Mouse (Mus musculus) urinary bladder, adult 2 months (tissue): ENCODE data around the gene Rps6kb2. TPM values are rescaled to one million over a fixed set of nuclear protein-coding genes. Genes with fewer than 3 reads are reported as not detected.

Experiments
- DNase-seq: peaks from one replicate; pipeline ENCODE4 v3.0.0; 2022; ENCODE audit warnings: low spot score
- polyA plus RNA-seq: library from polyadenylated mRNA; depleted of rRNA; stranded (reverse); fragments of >200 nt; gene quantifications from 2 replicates; pipeline ENCODE4 v1.2.3, GENCODE M21; 2012; rRNA removed

The Rps6kb2 gene
- 42.6 and 51.9 TPM in 2 replicates for polyA plus RNA-seq

DNA sequence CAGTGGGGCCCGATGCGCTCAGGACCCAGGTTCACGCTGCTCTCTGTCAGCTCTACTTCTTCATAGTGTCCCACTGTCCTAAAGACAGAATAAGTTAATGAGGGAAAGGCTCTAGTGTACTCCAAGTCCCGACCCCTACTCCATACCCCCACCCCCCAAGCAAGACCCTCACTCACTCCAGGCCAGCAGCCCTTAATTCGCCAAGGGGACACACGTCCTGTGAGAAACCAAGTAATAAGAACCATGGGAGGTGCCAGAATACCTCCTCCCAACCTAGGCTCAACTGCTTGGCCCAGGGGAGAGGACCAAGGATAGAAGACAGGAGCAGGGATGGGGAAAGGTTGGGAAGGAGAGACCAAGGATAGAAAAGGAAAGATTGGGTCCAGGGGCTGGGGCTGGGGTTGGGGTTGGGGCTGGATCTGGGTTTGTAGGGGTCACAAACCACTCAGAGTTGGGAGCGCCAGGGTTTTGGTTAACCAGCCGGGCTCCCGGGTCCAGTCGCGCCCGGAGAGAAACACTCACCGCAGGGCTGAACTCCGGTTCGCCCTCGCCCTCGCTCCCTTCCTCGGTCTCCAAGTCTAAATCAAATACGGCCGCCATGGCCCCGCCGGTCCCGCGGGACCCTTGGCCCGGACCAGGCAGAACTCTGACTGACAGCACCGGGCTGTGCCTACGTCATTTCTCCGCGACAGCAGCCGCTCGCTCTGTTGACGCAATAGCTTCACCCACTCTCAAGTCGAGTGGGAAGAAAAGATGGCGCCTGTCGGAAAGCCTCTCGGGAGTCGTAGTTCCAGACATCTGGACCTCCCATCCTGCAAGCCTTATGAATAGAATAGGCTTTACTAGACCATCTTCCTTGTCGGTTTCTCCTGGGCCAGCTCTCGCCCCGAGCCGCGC is at the start of gene Rps6kb2:
Rps6kb2 (minus strand) TSS at position 709 of the 897 bp plus-strand sequence.
- peak; percentile 94 for DNase-seq

DNA sequence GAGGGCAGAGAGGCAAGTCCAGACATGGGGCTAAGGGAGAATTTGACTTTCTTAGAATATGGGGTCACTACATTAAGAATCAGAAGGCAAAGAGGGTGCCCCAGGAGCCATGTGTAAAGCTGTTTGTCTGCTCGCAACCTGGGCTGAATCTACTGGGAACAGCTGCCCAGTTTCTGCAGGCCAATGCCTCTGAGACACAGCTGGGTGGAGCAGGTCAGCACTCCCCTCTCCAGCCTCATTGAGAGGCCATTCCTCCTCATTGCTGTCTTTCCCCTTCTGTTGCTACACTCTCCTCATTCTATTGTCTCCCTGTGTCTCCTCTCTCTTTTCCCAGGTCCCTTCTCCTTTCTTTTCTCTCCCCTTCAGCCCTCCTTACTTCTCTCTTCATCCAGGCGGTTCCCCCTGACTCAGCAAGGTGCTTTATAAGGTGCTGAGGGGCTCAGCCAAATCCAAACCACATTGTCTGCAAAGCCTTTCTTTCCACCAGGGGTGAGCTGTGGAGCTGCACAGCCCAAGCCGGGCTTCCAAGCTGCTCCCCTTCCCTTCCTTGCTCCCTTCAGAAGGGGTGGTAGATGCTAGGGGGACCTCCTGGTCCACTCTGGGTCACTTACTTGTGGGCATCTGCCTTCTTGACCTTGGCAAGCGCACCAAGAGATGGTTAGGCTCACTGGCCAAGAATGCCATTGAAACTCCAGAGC is 48.9 kb upstream of the Rps6kb2 start:
- DNase-seq: no peak

DNA sequence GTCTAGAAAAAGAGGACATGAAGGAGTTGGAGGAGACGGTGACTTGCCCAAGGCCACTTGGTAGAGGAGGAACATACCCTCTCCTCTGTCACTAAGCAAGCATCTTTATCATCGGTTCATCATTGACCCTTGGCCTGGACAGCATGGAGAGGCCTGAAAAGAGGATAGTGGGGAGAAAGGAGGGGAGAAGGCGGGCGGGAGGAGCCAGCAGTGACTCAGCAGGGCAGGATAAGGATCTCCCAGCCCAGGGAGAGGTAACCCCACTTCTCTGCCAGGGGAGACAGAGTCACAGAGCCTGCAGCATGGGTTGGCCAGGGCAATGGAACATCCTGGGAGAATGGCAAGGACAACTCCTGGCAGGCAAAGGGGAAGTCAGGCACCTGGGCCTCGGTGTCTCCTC is 45.4 kb upstream of the Rps6kb2 start:
- DNase-seq: no peak

DNA sequence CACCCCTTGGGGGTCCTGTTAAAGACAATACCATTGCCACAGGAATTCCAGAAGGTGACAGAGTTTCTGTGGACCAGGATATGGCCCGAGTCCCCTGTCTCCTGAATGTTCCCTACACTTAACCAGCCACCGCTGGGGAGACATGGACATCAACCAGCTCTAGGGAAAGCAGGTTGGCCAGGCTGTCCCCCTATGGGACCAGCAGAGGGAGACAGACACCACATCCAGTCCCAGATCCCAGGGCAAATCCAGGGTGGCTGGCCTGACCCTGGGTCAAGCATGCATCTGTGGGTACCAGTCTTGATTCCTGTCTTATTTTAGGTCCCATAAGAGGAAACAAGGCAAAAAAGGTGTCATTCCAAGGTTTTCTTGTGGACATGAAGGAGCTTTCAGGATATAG is 43.8 kb upstream of the Rps6kb2 start:
- DNase-seq: no peak

DNA sequence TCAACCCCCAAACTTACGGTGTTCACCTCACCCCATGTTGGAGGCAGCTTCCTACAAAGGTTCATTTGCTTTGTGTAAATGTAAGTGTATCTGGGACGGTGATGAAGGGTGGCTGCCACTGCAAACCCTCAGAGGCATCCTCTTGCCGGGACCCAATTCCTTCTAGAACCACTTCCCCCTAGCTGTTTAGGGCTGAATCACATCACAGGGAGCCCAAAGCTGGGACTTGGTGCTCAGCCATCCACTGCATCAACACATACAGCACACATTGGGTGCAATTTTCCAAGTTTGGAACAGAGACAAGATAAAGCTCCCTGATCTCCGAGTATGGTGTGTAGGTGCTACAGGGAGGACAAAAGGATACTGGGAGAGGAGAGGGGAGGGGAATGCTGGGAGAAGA is 41.7 kb upstream of the Rps6kb2 start:
- DNase-seq: no peak

DNA sequence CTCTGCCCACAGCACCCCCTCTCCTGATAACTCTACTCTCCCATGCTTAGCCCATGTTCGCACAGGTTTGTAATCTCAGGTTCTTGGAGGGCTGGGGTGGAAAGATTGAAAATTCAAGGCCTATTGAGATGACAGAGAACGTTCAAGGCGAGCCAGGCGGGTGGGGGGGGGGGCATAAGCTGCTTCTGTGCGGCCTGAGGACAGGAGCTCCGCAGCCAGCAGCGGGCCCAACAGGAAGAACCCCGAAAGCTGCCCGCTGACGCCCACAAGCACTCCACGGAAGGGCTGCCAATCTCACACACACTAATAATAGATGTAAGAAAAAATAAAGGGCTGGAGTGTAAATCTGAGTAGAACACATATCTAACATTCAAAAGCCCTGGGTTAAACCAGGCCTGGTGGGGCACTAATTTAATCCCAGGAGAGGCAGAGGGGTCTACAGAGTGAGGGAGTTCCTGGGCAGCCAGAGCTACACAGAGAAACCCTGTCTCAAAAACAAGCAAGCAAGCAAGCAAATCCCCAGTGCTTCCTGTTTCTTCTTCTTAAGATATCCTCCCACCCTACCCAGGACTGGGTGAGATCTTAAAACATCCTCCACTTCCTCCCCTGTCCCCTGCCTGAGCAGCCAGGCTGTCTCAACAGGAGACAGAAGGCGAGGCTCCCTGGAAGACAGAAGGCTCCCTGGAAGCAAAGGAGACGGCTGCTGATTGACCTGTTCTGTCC is 40.6 kb upstream of the Rps6kb2 start:
- no peak for DNase-seq

DNA sequence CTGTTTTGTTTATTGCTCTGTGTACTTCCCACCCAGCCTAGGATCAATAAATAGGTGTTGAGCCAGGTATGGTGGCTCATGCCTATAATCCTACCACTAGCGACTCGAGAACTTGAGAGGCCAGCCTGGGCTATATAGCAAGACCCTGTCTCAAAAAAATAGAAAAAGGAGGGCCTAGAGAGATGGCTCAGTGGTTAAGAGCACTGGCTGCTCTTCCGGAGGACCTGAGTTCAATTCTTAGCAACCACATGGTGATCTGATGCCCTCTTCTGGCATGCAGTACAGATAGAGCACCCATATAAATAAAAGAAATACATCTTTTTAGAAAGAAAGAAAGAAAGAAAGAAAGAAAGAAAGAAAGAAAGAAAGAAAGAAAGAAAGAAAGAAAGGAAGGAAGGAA is 40.0 kb upstream of the Rps6kb2 start:
- no peak for DNase-seq

DNA sequence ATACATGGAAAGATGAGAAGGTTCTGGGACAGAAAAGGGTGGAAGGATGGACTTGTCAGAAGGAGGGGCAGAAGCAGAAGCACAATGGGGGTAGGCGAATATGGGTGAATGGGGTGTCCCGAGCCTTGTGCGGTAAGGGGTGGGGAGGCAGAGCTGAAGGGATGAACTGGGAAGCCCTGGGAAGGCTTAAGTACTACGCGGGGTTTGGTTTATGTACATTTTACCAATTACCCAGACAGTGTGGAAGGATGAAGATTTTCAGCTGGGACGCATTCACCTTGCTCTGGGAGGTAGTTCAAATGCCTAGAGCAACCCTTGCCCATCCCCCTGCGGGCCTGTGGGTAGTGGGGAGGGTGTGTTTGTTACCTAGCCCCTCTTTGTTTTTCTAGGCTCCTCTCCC is 39.0 kb upstream of the Rps6kb2 start:
- DNase-seq: no peak

DNA sequence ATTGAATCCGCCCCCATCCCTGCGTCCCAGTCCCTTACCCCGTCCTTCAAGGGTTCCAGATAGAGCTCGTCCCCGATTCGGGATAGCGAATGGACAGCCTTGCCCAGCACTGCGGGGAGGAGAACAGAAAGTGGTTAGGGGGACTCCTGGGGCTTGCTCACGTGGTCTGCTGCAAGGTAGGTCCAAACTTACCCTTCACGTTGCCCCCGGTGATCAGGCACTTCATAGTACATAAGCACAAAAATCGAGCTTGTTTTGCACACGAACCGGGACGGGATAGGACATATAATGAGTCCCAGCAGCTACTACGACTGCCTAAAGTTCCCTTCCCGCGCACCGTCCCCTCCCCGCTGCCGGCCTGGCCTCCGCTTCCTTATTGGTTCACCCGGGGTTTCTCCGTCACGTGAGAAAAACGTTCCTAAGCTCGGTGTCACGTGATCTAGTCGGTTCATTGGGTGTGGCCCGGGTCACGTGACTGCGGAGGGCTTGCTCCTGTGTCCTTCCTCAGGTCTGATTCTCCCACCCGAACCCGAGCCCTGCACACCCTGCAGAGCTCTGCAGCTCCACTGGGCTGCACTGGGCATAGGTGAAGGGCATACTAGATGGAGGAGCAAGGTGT is 38.2 kb upstream of the Rps6kb2 start, which contains the start of gene Rad9a:
Rad9a (minus strand) TSS at position 372 of the 619 bp plus-strand sequence.
- DNase-seq: peak; percentile 82

DNA sequence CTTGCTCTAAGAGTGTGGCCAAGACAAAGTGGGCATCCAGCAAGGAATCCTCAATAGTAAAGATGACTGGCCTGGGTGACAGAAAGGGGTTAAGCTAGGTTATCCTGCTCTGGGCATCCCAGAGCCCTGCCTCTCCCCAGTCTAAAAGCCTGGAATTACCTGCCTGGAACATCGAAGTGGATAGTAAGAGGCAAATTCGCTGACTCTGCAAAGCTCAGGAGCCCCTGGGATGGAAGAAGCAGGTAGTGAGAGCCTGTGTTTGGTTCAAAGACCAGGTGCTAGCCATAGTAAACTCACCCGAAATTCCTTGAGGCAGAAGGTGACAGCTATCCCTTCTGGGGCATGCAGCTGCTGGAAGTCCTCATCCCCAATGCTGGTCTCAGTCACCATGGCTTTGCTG is 34.0 kb upstream of the Rps6kb2 start:
- no peak for DNase-seq

DNA sequence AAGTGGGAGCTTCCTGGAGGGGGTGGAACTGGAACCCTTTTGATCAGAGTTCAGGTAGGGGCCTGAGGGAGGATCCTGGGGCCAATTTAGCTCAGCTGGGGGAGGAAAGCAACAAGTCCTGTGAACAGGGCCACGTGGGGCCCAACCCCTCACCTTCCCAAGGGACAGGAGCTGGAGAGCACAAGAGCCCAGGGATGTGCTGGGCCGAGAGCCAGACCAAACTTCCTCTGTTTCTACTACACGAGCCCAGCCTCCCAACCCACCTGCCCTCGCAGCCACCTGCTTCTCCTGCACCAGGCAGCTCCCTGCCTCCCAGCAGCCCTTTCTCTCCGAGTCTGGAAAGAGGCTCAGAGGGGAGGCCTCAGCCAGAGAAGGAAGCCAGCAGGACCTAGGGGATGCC is 33.4 kb upstream of the Rps6kb2 start:
- DNase-seq: no peak

DNA sequence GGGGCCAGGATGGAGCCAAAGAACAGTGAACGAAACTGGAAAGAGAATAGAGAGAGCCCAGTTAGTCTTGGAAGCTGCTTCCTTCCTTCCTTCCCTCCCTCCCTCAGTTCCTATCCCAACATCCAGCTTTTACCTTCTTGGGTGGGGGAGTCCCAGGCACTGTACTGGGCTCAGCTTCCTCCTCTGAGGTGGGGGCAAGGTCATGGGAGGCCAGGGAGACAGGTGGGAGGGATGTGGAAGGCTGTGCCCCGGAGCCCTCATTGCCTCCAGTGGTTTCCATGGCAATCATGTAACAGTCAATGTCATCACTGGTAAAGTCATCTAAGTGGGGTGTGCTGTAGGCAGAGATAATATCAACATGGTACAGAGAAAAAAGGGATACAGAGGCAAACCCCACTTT is 32.9 kb upstream of the Rps6kb2 start:
- no peak for DNase-seq

DNA sequence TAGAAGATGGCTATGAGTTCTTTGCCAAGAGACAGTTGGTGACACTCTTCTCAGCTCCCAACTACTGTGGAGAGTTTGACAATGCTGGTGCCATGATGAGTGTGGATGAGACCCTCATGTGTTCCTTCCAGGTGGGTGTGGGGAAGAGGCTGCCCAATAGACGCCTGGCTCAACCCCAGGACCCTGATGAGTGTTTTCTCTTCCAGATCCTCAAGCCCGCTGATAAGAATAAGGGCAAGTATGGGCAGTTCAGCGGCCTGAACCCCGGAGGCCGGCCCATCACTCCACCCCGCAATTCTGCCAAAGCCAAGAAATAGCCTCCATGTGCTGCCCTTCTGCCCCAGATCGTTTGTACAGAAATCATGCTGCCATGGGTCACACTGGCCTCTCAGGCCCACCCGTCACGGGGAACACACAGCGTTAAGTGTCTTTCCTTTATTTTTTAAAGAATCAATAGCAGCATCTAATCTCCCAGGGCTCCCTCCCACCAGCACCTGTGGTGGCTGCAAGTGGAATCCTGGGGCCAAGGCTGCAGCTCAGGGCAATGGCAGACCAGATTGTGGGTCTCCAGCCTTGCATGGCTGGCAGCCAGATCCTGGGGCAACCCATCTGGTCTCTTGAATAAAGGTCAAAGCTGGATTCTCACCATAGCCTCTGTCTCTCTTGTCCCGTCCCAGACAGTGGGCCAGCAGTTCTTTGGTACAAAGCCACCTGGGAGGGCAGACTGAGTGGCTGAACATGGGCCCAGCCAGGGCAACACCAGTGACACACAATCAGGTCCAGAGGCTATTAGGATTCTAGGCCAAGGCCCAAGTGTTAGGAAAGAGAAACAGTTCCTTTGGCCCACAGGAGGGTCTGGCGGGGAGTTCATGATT is 31.9 kb upstream of the Rps6kb2 start:
- DNase-seq: no peak

DNA sequence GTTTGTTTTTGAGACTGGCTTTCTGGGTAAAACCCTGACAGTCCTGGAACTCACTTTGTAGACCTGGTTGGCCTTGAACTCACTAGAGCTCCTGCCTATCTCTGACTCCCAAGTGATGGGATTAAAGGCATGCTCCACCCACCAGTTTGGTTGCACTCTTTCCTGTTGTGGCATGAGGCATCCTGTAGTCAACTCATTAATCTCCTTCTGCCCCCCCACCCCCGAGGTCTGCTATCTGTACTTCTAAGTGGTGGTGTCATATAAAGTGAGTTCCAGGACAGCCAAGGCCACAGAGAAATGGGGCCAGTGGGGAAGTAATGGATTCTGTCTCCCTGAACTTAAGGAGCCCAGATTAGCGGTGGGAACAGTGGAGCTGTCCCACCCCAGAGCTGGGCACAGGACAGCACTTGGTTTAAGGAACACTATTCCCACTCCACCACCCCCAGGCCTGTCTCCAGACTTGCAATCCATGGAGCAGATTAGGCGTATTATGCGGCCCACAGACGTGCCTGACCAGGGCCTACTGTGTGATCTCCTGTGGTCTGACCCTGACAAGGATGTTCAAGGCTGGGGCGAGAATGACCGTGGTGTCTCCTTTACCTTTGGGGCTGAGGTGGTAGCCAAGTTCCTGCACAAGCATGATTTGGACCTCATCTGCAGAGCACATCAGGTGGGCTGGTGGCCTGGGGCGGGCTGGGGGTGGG is 31.0 kb upstream of the Rps6kb2 start:
- no peak for DNase-seq

DNA sequence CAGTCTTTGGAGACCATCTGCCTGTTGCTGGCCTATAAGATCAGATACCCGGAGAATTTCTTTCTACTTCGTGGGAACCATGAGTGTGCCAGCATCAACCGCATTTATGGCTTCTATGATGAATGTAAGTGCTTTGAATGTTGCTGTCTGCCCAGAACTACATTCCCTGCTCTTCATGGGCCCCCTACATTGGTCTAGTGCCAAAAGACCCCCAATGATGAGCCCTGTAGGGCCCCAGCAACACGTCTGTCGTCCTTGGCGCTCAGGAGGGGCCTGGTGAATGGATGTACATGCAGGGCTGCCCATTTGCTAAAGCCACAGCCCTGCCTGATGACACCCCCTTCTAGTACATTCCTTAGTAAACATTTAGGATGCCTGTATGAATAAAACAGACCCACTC is 30.0 kb upstream of the Rps6kb2 start:
- DNase-seq: no peak

DNA sequence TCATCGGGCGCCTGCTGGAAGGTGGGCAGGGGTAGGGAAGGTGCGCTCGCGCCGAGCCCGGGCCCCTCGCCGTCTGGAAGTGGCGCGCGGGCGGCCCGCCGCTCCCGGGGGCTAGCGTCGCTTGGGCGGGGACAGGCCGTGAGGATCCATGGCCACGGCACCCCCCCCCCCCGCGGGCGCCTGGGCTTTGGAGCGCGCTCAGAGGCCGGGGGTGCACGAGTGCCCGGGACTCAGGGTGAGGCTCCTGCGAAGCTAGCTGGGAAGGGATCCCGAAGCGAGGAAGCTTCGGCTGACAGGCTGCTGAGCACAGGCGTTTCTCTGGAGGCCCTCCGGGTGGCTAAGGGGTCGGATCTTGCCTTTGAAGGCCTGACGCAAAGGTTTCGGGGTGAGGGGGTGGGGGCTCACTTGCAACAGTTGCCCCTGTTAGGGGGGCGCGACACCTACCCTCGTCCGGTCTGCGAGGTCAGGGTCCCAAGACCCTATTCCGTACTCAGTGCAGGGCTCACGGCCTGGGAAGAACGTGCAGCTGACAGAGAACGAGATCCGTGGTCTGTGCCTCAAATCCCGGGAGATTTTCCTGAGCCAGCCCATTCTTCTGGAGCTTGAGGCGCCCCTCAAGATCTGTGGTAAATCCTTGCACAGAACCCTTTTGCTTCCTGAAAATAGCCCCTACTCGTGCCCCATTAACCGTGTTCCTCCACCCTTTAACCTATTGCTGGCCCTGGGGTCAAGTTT is 29.3 kb upstream of the Rps6kb2 start:
- DNase-seq: no peak

DNA sequence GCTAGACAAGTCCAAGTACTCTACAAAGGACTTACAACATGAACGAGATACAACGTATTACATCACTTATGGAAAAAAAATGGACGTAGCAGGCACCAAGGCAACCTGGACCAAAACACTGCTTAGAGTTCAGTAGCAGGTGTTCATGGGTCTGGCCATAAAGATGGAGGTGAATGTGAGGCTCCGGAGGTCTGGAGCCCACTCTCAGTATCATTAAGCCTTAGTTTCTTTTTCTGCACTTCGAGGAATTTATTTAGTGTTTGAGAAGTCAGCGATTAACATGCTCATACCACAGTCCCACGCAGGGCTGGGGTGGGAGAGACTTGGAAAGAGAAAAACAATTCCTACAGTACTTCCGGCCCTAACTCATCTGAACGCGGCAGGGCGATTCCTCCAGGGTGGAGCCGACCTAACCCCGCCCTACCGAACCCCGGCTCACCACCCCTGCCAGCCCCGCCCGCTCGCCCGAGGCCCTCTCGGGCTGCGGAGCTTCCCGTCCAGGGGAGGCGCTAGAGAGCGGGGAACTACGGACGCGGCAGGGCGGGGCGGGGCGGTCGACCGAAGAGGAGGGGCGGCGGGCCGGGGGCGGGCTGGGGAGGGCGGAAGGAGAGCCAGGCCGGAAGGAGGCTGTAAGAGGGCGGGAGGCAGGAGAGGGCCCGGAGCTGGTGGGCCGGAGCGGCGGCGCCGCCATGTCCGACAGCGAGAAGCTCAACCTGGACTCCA is 28.5 kb upstream of the Rps6kb2 start, which contains the start of gene Ppp1ca:
Ppp1ca (plus strand) TSS at position 538 of the 723 bp plus-strand sequence.
- peak; percentile 94 for DNase-seq

DNA sequence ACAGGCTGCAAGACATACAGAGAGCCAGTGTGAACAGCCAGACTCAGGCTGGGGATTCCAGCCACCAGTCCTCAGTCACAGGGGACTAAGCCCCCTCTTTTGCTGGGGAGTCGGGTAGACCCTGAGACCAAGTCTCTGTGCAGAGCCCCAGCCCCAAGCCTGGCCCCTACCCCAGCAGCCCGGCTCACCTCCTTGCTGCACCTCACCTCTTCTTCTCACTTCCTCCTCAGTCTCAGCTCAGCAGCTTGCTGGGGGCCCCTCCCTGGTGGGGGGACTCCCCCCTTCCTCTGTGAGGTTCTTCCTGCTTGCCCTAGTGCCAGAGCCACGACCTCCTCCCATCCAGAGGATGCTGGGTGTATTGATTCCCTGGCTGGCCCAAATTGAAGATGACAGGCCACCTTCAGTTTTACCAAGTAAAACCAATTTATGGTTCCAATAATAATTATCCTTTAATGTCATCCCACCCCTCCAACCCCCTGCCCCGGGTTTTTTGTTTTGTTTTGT is 27.7 kb upstream of the Rps6kb2 start, which contains the start of gene Tbc1d10c:
Tbc1d10c (minus strand) TSS at position 454 of the 504 bp plus-strand sequence.
- no peak for DNase-seq
